Mouse (Mus musculus): ENCODE measurements around the gene Arhgef5. TPM values are rescaled to one million over a fixed set of nuclear protein-coding genes. Genes with fewer than 3 reads are reported as not detected.
A peak's percentile ranks its signal among the peaks of the same experiment; 100 is the strongest.

Gene Arhgef5
- polyA plus RNA-seq, 1 experiment from 2014 or later, result 2.4 TPM

DNA sequence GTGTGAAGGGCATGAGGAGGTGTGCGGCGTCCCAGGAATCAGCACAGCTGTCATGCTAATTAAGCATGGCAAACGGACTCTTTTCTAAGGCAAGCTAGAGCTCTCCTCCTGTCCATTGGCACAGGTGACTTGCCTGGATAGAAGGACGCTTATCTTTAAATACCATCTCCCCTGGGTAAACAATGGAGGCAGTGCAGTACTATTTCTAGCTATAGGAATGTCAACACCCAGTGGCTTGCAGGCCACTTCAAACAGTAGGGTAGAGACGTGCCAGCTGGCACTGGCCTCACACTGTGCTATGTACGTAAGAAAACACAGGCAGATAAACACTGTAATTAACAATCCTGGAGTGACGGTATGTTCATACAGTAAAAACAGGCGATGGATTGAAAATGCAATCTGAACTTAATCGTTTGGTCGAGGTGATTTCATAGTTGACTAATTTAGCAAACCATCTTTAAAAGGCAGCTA lies 72.1 kb downstream of the Arhgef5 start:
- no peaks in the 10 kb centered on the region for H3K36me3 ChIP-seq (ENCODE audit: poor library complexity, severe bottlenecking)
- H3K27me3 ChIP-seq, result no peaks in the 10 kb centered on the region
- no peaks in the 10 kb centered on the region for H3K9me3 ChIP-seq (replicated peaks)
- no peak overlapping the region for H3K27ac ChIP-seq
- H3K9ac ChIP-seq, result no peak overlapping the region
- peaks cover 5% of the 10 kb centered on the region for H3K4me1 ChIP-seq
- ATAC-seq, result peak; percentile 78
- no peak overlapping the region for H3K4me3 ChIP-seq
- 35% methylated on average over 10 of the region's 10 CpGs for WGBS
- H3K4me2 ChIP-seq, result no peak overlapping the region

DNA sequence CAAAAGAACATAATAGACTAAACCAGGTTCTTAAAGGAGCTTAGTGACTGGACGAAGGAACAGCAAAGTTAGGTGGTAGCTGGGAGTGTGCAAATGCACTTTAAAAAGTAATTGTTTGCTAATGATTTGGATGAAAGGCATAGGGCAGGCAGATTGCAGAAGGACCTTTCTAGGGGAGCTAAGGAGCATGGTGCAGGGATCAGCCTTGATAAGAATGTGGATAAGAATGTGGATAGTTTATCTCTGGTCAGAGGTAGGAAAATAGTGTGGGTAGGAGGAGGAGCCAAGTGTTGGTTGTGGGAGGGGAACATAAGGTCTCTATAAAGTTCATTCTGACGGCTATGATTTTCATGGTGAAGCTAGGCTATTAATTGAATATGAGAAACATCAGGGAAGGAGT lies 73.4 kb downstream of the Arhgef5 start:
- peaks cover 5% of the 10 kb centered on the region for H3K4me1 ChIP-seq
- no peaks in the 10 kb centered on the region for H3K9me3 ChIP-seq (replicated peaks)
- no peaks in the 10 kb centered on the region for H3K27me3 ChIP-seq
- H3K4me3 ChIP-seq, result no peak overlapping the region
- WGBS, result 61% methylated on average over 2 of the region's 2 CpGs
- ATAC-seq, result no peak
- H3K9ac ChIP-seq, result no peak overlapping the region
- H3K4me2 ChIP-seq, result no peak overlapping the region
- H3K36me3 ChIP-seq (ENCODE audit: poor library complexity, severe bottlenecking), result no peaks in the 10 kb centered on the region
- no peak overlapping the region for H3K27ac ChIP-seq

Other genes starting within 250 kb of the Arhgef5 start
- not detected in 2 replicates for gene Olfr441, start 159.2 kb upstream of the Arhgef5 start, polyA plus RNA-seq (2015; fragmentation: Nextera tagmentation; extraction: Ambion mirVana)
- gene Olfr237-ps1, start 119.0 kb upstream of the Arhgef5 start, polyA plus RNA-seq (2015; fragmentation: Nextera tagmentation; extraction: Ambion mirVana), result not detected in 2 replicates
- gene Olfr437, start 102.3 kb upstream of the Arhgef5 start, polyA plus RNA-seq (2015; fragmentation: Nextera tagmentation; extraction: Ambion mirVana), result not detected in 2 replicates
- gene Olfr13, start 93.4 kb upstream of the Arhgef5 start, polyA plus RNA-seq (2015; fragmentation: Nextera tagmentation; extraction: Ambion mirVana), result not detected in 2 replicates
- gene Olfr435, start 68.4 kb upstream of the Arhgef5 start, polyA plus RNA-seq (2015; fragmentation: Nextera tagmentation; extraction: Ambion mirVana), result not detected in 2 replicates
- not detected in 2 replicates for gene Olfr434, start 52.6 kb upstream of the Arhgef5 start, polyA plus RNA-seq (2015; fragmentation: Nextera tagmentation; extraction: Ambion mirVana)
- gene Olfr47, start 34.1 kb upstream of the Arhgef5 start, polyA plus RNA-seq (2015; fragmentation: Nextera tagmentation; extraction: Ambion mirVana), result not detected in 2 replicates
- not detected in 2 replicates for gene Nobox, start 44.0 kb downstream of the Arhgef5 start, polyA plus RNA-seq (2015; fragmentation: Nextera tagmentation; extraction: Ambion mirVana)